Mouse (Mus musculus) CD4-positive helper T cell, adult 2 months (primary cell): ENCODE results near the gene Nlrp1a.

Source experiments
- DNase-seq: peaks from one replicate; pipeline ENCODE4 v3.0.0-alpha.2; 2012; ENCODE audit warnings: low read depth, missing footprints, low spot score

Nlrp1a gene

DNA sequence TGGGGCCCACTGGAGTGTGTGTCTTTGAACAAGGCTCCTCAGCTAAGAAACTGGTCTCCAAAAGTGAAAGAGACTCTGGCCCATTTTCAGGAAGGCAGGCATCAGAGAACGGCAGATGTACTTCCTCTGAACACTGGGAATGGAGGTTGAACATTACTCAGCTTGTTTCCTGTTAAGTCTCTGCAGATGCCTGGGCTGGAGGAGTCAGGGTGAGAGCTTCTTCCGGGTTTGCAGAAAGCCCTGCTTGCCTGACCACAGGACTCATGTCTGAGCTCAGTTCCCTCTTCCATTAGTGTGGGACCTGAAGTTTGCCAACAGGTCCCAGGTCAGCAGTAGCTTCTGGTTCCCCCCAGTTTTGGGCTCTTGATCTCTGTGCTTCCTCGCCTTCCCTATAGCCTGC lies at the start of gene Nlrp1a:
Gene Nlrp1a, minus strand, starts transcription at position 44 of the 400 bp plus-strand sequence.
- DNase-seq = no peak

GRCm38 (mm10) chr11:71169633-71170032 lies 25.1 kb upstream of the Nlrp1a start:
- no peak for DNase-seq

DNA sequence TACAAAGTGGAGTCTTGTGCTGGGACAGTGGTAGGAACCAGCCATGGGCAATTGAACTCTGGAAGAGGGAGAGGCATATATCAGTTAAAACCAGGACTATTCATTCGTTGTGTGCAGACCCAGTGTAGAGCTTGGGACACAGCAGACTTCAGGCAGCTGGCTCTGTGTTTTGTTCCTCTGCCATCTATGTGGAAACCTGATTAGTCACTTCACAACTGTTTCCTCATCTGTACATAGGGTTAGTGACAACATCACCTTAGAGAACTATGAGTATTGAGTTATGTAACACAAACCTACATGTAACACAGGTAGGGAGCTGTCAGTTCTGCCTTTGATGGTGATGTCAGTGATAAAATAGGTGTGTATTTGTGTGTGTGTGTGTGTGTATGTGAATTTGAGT lies 19.6 kb upstream of the Nlrp1a start:
- no peak for DNase-seq

- no peak for DNase-seq
These were observed 15.1 kb upstream of the Nlrp1a start for GRCm38 (mm10) chr11:71159439-71160136.

DNA sequence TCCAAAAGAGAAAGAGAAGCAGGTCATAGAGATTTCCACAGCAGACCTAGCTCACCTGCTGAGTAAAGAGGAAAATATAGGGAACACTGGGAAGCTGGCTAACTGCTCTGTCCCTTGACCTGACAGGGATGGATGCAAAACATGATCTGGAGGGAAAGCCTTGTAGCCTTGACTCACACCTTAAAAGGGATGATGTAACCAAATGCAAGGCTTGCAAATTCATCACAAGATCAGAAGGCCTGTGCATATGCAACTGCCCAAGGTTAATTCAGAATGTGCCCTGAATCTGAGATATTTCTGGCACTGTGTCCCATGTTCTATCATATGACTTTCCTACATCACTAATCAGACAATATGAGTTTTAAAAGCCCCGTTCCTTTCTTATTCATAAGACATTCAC lies 10.8 kb upstream of the Nlrp1a start:
- DNase-seq = no peak

DNA sequence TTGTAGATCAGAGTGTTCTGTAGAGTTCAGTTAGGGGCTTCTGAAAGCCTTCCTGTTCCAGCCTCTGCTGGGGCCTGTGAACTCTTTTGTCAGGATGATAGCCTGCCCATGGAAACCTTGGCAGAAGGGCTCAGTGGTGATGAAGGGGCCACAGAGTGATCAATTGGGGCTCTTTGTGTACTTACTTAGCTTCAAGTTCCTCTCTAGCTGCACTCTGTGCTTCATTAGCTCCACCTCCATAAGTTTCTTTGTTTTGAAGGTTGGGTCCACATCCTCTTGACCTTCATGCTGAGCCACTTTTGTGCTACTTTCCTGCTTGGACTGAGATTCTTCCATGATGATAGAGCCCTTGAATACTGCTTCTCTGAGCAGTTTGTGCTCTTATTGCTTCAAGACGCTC lies 2.5 kb downstream of the Nlrp1a start:
- no peak for DNase-seq

DNA sequence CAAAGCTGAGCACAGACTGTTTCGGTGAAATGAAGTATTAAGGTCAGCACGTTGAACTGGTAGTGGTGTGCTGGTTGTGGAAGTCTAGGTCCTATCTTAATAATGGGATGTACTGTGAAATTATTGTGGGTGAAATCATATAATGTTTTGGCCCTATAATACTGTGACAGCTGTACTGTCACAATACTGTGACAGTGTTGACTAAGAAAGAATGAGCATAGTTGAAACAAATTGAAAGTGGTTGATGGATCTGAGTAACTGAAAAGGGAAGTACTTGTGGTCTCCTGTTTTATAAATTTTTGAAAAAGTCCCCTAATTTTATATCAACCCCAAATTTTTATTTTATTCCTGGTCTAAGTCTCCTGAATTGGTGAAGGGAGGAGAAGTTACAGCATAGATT lies 37.4 kb downstream of the Nlrp1a start:
- DNase-seq = no peak

DNA sequence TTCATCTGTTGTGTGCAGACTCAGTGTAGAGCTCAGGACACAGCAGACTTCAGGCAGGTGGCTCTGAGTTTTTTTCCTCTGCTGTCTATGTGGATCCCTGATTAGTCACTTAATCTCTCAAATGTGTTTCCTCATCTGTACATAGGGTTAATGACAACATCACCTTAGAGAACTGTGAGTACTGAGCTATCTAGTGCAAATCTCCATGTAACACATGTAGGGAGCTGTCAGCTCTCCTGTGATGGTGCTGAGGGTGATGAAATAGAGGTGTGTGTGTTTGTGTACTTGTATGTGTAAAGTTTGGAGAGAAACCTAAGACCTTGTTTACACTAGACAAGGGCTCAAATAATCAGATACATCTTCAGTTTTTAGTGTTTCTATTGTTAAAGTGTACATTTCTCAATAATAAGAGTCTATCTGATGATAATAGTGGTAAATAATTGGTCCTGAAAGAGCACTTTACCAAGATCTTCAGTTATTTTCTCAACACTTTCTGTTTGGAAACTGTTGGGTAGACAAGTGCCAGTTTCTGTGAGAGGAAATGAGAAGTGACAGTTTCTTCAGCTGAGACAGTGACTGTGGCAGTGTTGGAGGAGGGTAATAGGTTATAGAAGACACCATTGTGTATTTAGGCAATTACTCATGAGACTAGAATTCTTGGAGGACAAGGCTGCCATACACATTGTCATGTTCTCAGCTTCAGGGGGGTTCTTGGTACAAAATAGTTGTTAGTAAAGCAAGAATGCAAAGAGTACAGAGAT lies 38.1 kb downstream of the Nlrp1a start:
- no peak for DNase-seq

DNA sequence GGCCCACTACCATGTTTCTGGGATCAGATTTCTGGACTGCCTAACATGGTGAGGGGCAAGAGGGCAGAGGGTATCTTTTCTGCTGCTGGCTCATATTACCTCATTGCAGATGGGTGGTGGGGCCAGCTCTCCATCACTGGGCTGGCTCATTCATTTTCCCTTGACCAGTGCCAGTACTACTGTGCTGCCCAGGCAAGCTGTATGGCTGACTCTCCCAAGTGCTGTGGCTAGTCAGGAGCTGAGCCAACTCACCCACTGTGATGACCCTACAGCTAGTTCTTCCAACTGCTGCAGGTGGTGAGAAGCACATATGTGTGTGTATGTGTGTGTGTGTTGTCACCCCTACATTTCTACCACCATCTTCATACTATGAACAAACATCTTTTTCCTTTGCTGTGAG lies 40.6 kb downstream of the Nlrp1a start:
- no peak for DNase-seq

DNA sequence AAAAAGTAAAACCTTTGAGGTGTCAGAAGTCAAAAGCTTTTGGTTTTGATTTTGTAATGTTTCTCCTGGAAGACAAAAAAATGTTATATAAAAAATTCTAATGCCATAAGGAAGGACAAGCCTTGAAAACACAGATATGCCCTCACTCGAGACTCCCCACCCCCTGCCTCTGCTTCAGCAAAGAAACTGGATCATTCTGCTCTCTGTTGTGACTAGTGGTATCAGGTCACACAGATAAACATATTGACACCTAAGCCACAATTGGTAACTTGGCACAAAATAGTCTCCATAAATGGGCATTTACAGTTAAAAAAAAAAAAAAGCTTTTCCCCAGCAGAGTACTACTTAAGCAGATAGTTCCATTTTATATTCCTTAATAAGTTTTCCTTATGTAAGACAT lies 68.2 kb downstream of the Nlrp1a start:
- DNase-seq = no peak

- DNase-seq = peak; percentile 17
These were observed 92.0 kb downstream of the Nlrp1a start for GRCm38 (mm10) chr11:71052554-71052953.
